Mouse (Mus musculus) olfactory bulb, adult 2 months (tissue): ENCODE data around the gene Gm17268.

Experiments
- CTCF ChIP-seq: fragments of 200-500 bp; IDR thresholded peaks from 2 replicates; pipeline ENCODE4 v1.5.1; 2012; ENCODE audit warnings: low read depth, mild to moderate bottlenecking, low read length, moderate library complexity; ENCODE audit not compliant: insufficient read depth
- POLR2A ChIP-seq: fragments of 200-500 bp; IDR thresholded peaks from 2 replicates; pipeline ENCODE4 v1.6.1; 2012; ENCODE audit warnings: mild to moderate bottlenecking, low read depth, low read length, moderate library complexity; ENCODE audit not compliant: insufficient read depth

DNA sequence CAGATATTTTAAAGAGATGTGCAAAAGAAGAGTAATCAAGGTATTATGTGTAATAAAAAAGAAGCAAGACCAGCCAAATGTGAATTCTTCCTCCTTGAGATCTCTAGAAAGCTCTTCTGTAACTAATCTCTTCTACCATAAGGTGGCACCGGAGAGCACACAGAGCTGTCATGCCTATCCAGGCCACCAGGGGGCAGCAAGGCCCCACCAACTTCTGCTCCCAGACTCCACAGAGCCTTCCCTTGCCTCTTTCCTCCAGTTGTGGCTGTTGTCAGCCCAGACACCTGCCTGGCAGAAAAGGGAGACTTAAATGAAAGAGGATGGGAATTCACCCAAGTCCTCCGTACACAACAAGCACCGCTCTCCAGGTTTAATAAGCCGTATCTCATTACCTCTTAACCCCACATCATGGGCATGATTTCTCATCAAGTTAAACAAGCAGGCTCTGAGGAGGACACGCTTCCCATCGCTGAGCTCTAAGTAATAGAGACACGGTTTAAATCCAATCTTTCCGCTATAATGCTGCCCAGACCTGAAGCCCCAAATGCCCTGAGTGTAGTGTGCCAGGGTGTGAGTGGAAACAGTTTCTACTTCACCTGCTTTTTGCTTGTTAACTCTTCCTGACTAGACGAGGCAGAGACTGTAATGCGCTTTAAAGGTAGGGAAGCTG, 42.1 kb downstream of the Gm17268 start:
- TF ChIP-seq POLR2A (no peak), CTCF (peak; percentile 99)
